Mouse (Mus musculus) forebrain, embryonic 14.5 days (tissue): ENCODE measurements around the gene Rhobtb3. TPM values are rescaled to one million over a fixed set of nuclear protein-coding genes. Genes with fewer than 3 reads are reported as not detected.
"Not testable (repeated sequence)": the region's sequence is repeated elsewhere in the genome, so short reads cannot be mapped to it uniquely, and the experiment has no call there.

Experiments
- ATAC-seq: fragments of 200-750 bp; cut with Nextera tagmentation; 2 replicates; pipeline ENCODE4 v1.8.0; 2017; ENCODE audit warnings: mild to moderate bottlenecking, moderate library complexity
- DNase-seq: peaks from one replicate; pipeline ENCODE4 v3.0.0-alpha.2; 2015; ENCODE audit warnings: low spot score
- H3K27ac ChIP-seq: fragments of 300-500 bp; sonication (generic); 2 replicates; pipeline ENCODE4 v1.5.1; 2014; ENCODE audit warnings: low read depth, mild to moderate bottlenecking, control low read depth, low read length, moderate library complexity
- H3K27me3 ChIP-seq: fragments of 300-500 bp; sonication (generic); replicated peaks from 2 replicates; pipeline ENCODE4 v1.6.1; 2014; ENCODE audit warnings: low read length, control low read depth, mixed read lengths; ENCODE audit not compliant: control insufficient read depth, insufficient read depth
- H3K36me3 ChIP-seq: fragments of 300-500 bp; sonication (generic); 2 replicates; pipeline ENCODE4 v1.6.1; 2014; ENCODE audit warnings: low read length, control low read depth; ENCODE audit not compliant: control insufficient read depth, insufficient read depth
- H3K4me1 ChIP-seq: fragments of 300-500 bp; sonication (generic); 2 replicates; pipeline ENCODE4 v1.6.1; 2014; ENCODE audit warnings: antibody characterized with exemption, low read length, control low read depth; ENCODE audit not compliant: control insufficient read depth, insufficient read depth
- H3K4me2 ChIP-seq: fragments of 300-500 bp; sonication (generic); 2 replicates; pipeline ENCODE4 v1.6.1; 2014; ENCODE audit warnings: mild to moderate bottlenecking, control low read depth, low read length
- H3K4me3 ChIP-seq: fragments of 300-500 bp; sonication (generic); 2 replicates; pipeline ENCODE4 v1.5.1; 2014; ENCODE audit warnings: low read depth, low read length, control low read depth
- H3K9ac ChIP-seq: fragments of 300-500 bp; sonication (generic); 2 replicates; pipeline ENCODE4 v1.6.1; 2014; ENCODE audit warnings: mild to moderate bottlenecking, low read length, control low read depth, moderate library complexity
- H3K9me3 ChIP-seq: fragments of 300-500 bp; sonication (generic); replicated peaks from 2 replicates; pipeline ENCODE4 v1.6.1; 2016; ENCODE audit warnings: low read length, control low read depth, mixed read lengths; ENCODE audit not compliant: control insufficient read depth
- WGBS: fragments of 180-500 bp; shearing (Covaris S2); extraction: QIAGEN DNeasy Blood & Tissue Kit; methylation state at CpG from one replicate; pipeline ENCODE4 v1.1.7; 2014; 5-methylcytosine and 5-hydroxymethylcytosine counted together
- polyA plus RNA-seq: library from polyadenylated mRNA; unstranded; fragments of >200 nt; fragmentation: Nextera tagmentation; extraction: Ambion mirVana; gene quantifications from 2 replicates; pipeline ENCODE4 v1.2.1, GENCODE M21; 2014

The Rhobtb3 gene
- polyA plus RNA-seq, 1 experiment from 2014 or later = 40.2 TPM

GRCm38 (mm10) chr13:75835461-75835860 is 108.3 kb downstream of the Rhobtb3 start:
- H3K4me1 ChIP-seq = peaks cover 1% of the 10 kb centered on the region; the same call in 1 of the 2 replicates
- no peak overlapping the region for H3K4me3 ChIP-seq
- no peak for DNase-seq
- no peak overlapping the region for H3K27ac ChIP-seq
- no peaks in the 10 kb centered on the region for H3K36me3 ChIP-seq
- H3K9me3 ChIP-seq = no peaks in the 10 kb centered on the region
- ATAC-seq = no peak
- no peak overlapping the region for H3K4me2 ChIP-seq
- no peaks in the 10 kb centered on the region for H3K27me3 ChIP-seq
- 86% methylated on average over 2 of the region's 2 CpGs for WGBS
- H3K9ac ChIP-seq = no peak overlapping the region

- H3K9ac ChIP-seq = no peak overlapping the region
Measured at GRCm38 (mm10) chr13:75833499-75833898, 110.2 kb downstream of the Rhobtb3 start.

GRCm38 (mm10) chr13:75832697-75833096 is 111.0 kb downstream of the Rhobtb3 start:
- Histone ChIP-seq H3K4me1 (no peaks in the 10 kb centered on the region), H3K27me3 (no peaks in the 10 kb centered on the region), H3K9ac (no peak overlapping the region), H3K9me3 (no peaks in the 10 kb centered on the region), H3K27ac (no peak overlapping the region), H3K4me3 (no peak overlapping the region), H3K4me2 (no peak overlapping the region), H3K36me3 (no peaks in the 10 kb centered on the region)
- ATAC-seq (no peak), DNase-seq (no peak)

More at GRCm38 (mm10) chr13:75833499-75833898, 110.2 kb downstream of the Rhobtb3 start:
- H3K4me1 ChIP-seq = no peaks in the 10 kb centered on the region
- H3K4me2 ChIP-seq = no peak overlapping the region
- H3K4me3 ChIP-seq = no peak overlapping the region
- ATAC-seq (peak; percentile 37; the same call in 1 of the 2 replicates), DNase-seq (peak; percentile 71)
- no peaks in the 10 kb centered on the region for H3K27me3 ChIP-seq
- no peaks in the 10 kb centered on the region for H3K9me3 ChIP-seq
- no peak overlapping the region for H3K27ac ChIP-seq
- no peaks in the 10 kb centered on the region for H3K36me3 ChIP-seq

GRCm38 (mm10) chr13:75831710-75832109 is 112.0 kb downstream of the Rhobtb3 start:
- Histone ChIP-seq H3K4me2 (no peak overlapping the region), H3K4me1 (no peaks in the 10 kb centered on the region), H3K9ac (no peak overlapping the region), H3K27me3 (no peaks in the 10 kb centered on the region), H3K27ac (no peak overlapping the region), H3K4me3 (no peak overlapping the region), H3K9me3 (no peaks in the 10 kb centered on the region), H3K36me3 (no peaks in the 10 kb centered on the region)
- WGBS = 86% methylated on average over 6 of the region's 6 CpGs
- ATAC-seq (no peak), DNase-seq (no peak)

- H3K4me3 ChIP-seq = no peak overlapping the region
- no peak overlapping the region for H3K4me2 ChIP-seq
- no peak overlapping the region for H3K9ac ChIP-seq
- 95% methylated on average over 1 of the region's 1 CpGs for WGBS
- no peaks in the 10 kb centered on the region for H3K9me3 ChIP-seq
- no peaks in the 10 kb centered on the region for H3K4me1 ChIP-seq
- ATAC-seq (no peak), DNase-seq (no peak)
- H3K27ac ChIP-seq = no peak overlapping the region
- H3K36me3 ChIP-seq = no peaks in the 10 kb centered on the region
- no peaks in the 10 kb centered on the region for H3K27me3 ChIP-seq
Measured at GRCm38 (mm10) chr13:75830708-75831107, 113.0 kb downstream of the Rhobtb3 start.

GRCm38 (mm10) chr13:75825388-75825787 is 118.3 kb downstream of the Rhobtb3 start:
- Histone ChIP-seq H3K4me3 (no peak overlapping the region), H3K4me2 (no peak overlapping the region), H3K27ac (no peak overlapping the region), H3K9ac (no peak overlapping the region), H3K9me3 (no peaks in the 10 kb centered on the region), H3K4me1 (no peaks in the 10 kb centered on the region), H3K27me3 (no peaks in the 10 kb centered on the region), H3K36me3 (no peaks in the 10 kb centered on the region)
- no peak for ATAC-seq
- DNase-seq = no peak
- 93% methylated on average over 1 of the region's 1 CpGs for WGBS

GRCm38 (mm10) chr13:75824611-75825319 is 119.0 kb downstream of the Rhobtb3 start:
- no peak for DNase-seq
- Histone ChIP-seq H3K27me3 (no peaks in the 10 kb centered on the region), H3K4me1 (no peaks in the 10 kb centered on the region), H3K4me2 (no peak overlapping the region), H3K4me3 (no peak overlapping the region), H3K36me3 (no peaks in the 10 kb centered on the region), H3K27ac (no peak overlapping the region), H3K9me3 (no peaks in the 10 kb centered on the region), H3K9ac (no peak overlapping the region)
- 85% methylated on average over 5 of the region's 5 CpGs for WGBS
- no peak for ATAC-seq

- Histone ChIP-seq H3K27ac (no peak overlapping the region), H3K36me3 (no peaks in the 10 kb centered on the region), H3K4me2 (no peak overlapping the region), H3K4me1 (no peaks in the 10 kb centered on the region), H3K9me3 (no peaks in the 10 kb centered on the region), H3K4me3 (no peak overlapping the region), H3K9ac (no peak overlapping the region), H3K27me3 (no peaks in the 10 kb centered on the region)
- DNase-seq = no peak
- ATAC-seq = no peak
- WGBS = 92% methylated on average over 9 of the region's 9 CpGs
Measured at GRCm38 (mm10) chr13:75823201-75823600, 120.5 kb downstream of the Rhobtb3 start.

GRCm38 (mm10) chr13:75822366-75822765 is 121.4 kb downstream of the Rhobtb3 start:
- H3K27me3 ChIP-seq, H3K36me3 ChIP-seq, H3K4me1 ChIP-seq, H3K9ac ChIP-seq, H3K4me3 ChIP-seq, DNase-seq, H3K27ac ChIP-seq, H3K4me2 ChIP-seq, ATAC-seq, H3K9me3 ChIP-seq: not testable (repeated sequence)
- WGBS = 88% methylated on average over 4 of the region's 4 CpGs
